Mouse (Mus musculus): Measurements from ENCODE around the gene Fzd9. TPM values are rescaled to one million over a fixed set of nuclear protein-coding genes. Genes with fewer than 3 reads are reported as not detected.

The Fzd9 gene
- polyA plus RNA-seq, 1 experiment from 2014 or later, result 3.6 TPM

DNA sequence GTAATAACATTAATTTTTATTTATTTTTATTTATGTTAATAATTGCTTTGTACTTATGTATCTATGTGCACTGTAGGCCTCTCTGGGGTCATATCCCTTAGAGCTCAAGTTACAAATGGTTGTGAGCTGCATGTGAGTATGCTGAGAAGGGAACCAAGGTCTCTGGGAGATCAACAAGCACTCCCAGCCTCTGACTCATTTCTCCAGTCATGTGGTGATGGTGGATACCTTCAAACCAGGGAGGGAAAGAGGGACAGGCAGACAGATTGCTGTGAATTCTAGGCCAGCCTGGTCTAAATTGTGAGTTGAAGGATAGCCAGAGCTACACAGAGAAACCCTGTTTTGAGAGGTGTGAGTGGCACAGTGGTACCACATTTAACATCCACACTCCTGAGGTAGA, 30.1 kb downstream of the Fzd9 start:
- no peaks in the 10 kb centered on the region for H3K4me1 ChIP-seq (ENCODE audit: control insufficient read depth, insufficient read depth, low read length)

GRCm38 (mm10) chr5:135216871-135217270, 34.2 kb downstream of the Fzd9 start:
- Histone ChIP-seq H3K27ac (ENCODE audit: low read depth, low read length) (no peak overlapping the region; the same call in 1 of the 2 replicates), H3K36me3 (ENCODE audit: control insufficient read depth, insufficient read depth, low read length) (peaks cover 57% of the 10 kb centered on the region), H3K4me3 (ENCODE audit: low read depth, low read length) (no peak overlapping the region), H3K4me1 (ENCODE audit: control insufficient read depth, insufficient read depth, low read length) (no peaks in the 10 kb centered on the region), H3K4me2 (no peak overlapping the region), H3K27me3 (ENCODE audit: control insufficient read depth, insufficient read depth, low read length) (no peaks in the 10 kb centered on the region), H3K9ac (ENCODE audit: low read depth, low read length) (no peak overlapping the region), H3K9me3 (replicated peaks; ENCODE audit: control insufficient read depth, low read length) (no peaks in the 10 kb centered on the region)
- no peak for ATAC-seq (replicated peaks; ENCODE audit: insufficient number of reproducible peaks, low FRiP score, low TSS enrichment)
- 77% methylated on average over 6 of the region's 6 CpGs for WGBS (ENCODE audit: insufficient replicate concordance)

More for the DNA sequence above, 30.1 kb downstream of the Fzd9 start:
- Histone ChIP-seq H3K4me2 (no peak overlapping the region), H3K9me3 (replicated peaks; ENCODE audit: control insufficient read depth, low read length) (no peaks in the 10 kb centered on the region), H3K9ac (ENCODE audit: low read depth, low read length) (no peak overlapping the region), H3K36me3 (ENCODE audit: control insufficient read depth, insufficient read depth, low read length) (peaks cover 67% of the 10 kb centered on the region), H3K27me3 (ENCODE audit: control insufficient read depth, insufficient read depth, low read length) (no peaks in the 10 kb centered on the region), H3K27ac (ENCODE audit: low read depth, low read length) (no peak overlapping the region), H3K4me3 (ENCODE audit: low read depth, low read length) (no peak overlapping the region)
- no peak for ATAC-seq (replicated peaks; ENCODE audit: insufficient number of reproducible peaks, low FRiP score, low TSS enrichment)

- ATAC-seq (replicated peaks; ENCODE audit: insufficient number of reproducible peaks, low FRiP score, low TSS enrichment), result no peak
- Histone ChIP-seq H3K9me3 (replicated peaks; ENCODE audit: control insufficient read depth, low read length) (no peaks in the 10 kb centered on the region), H3K4me2 (no peak overlapping the region), H3K4me1 (ENCODE audit: control insufficient read depth, insufficient read depth, low read length) (no peaks in the 10 kb centered on the region), H3K27me3 (ENCODE audit: control insufficient read depth, insufficient read depth, low read length) (no peaks in the 10 kb centered on the region), H3K36me3 (ENCODE audit: control insufficient read depth, insufficient read depth, low read length) (peaks cover 40% of the 10 kb centered on the region), H3K27ac (ENCODE audit: low read depth, low read length) (no peak overlapping the region), H3K4me3 (ENCODE audit: low read depth, low read length) (no peak overlapping the region), H3K9ac (ENCODE audit: low read depth, low read length) (no peak overlapping the region)
- WGBS (ENCODE audit: insufficient replicate concordance), result 95% methylated on average over 1 of the region's 1 CpGs
These were observed 42.8 kb downstream of the Fzd9 start for GRCm38 (mm10) chr5:135208197-135208596.

DNA sequence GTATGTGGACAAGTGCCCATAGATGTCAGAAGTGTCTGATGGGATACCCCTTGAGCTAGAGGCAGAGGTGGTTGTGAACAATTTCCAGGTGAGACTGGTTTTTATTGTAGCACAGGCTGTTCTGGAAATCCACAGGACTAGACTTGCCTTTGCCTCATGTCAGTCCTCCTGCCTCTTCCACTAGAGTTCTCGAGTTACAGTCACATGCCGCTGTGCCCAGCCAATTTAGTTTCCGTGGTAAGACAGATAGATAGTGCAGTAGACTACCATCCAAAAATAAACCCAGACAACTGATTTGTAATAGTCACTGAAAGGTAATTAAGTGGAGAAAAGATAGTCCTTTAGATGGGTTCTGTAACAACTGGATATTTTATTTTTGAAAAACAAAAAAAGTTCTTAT, 48.3 kb downstream of the Fzd9 start:
- H3K27ac ChIP-seq (ENCODE audit: low read depth, low read length), result no peak overlapping the region
- no peaks in the 10 kb centered on the region for H3K9me3 ChIP-seq (replicated peaks; ENCODE audit: control insufficient read depth, low read length)
- no peaks in the 10 kb centered on the region for H3K4me1 ChIP-seq (ENCODE audit: control insufficient read depth, insufficient read depth, low read length)
- H3K9ac ChIP-seq (ENCODE audit: low read depth, low read length), result no peak overlapping the region
- WGBS (ENCODE audit: insufficient replicate concordance), result 41% methylated on average over 3 of the region's 3 CpGs
- H3K27me3 ChIP-seq (ENCODE audit: control insufficient read depth, insufficient read depth, low read length), result no peaks in the 10 kb centered on the region
- H3K4me3 ChIP-seq (ENCODE audit: low read depth, low read length), result no peak overlapping the region
- H3K36me3 ChIP-seq (ENCODE audit: control insufficient read depth, insufficient read depth, low read length), result peaks cover 29% of the 10 kb centered on the region
- H3K4me2 ChIP-seq, result no peak overlapping the region
- no peak for ATAC-seq (replicated peaks; ENCODE audit: insufficient number of reproducible peaks, low FRiP score, low TSS enrichment)

Small RNAs within 50 kb of the gene (microRNA-seq; reads per million reads assigned to microRNA genes)
- not detected for gene Gm25315 (ENCODE audit: borderline number of aligned reads)

Other genes starting within 250 kb of the Fzd9 start
- gene Abhd11, start 242.1 kb downstream of the Fzd9 start, polyA plus RNA-seq (2014; fragmentation: Nextera tagmentation; extraction: Ambion mirVana), result 58.2 and 59.9 TPM in 2 replicates
- 10.4 and 13.4 TPM in 2 replicates for gene Stx1a, start 227.7 kb downstream of the Fzd9 start, polyA plus RNA-seq (2014; fragmentation: Nextera tagmentation; extraction: Ambion mirVana)
- 29.2 and 30.9 TPM in 2 replicates for gene Dnajc30, start 187.0 kb downstream of the Fzd9 start, polyA plus RNA-seq (2014; fragmentation: Nextera tagmentation; extraction: Ambion mirVana)
- gene Bud23, start 186.3 kb downstream of the Fzd9 start, polyA plus RNA-seq (2014; fragmentation: Nextera tagmentation; extraction: Ambion mirVana), result 74.8 and 78.3 TPM in 2 replicates
- 2.0 and 2.6 TPM in 2 replicates for gene Vps37d, start 173.0 kb downstream of the Fzd9 start, polyA plus RNA-seq (2014; fragmentation: Nextera tagmentation; extraction: Ambion mirVana)
- gene Mlxipl, start 161.3 kb downstream of the Fzd9 start, polyA plus RNA-seq (2014; fragmentation: Nextera tagmentation; extraction: Ambion mirVana), result 0.54 and 1.2 TPM in 2 replicates
- 20.0 and 21.3 TPM in 2 replicates for gene Tbl2, start 101.6 kb downstream of the Fzd9 start, polyA plus RNA-seq (2014; fragmentation: Nextera tagmentation; extraction: Ambion mirVana)
- gene Bcl7b, start 82.9 kb downstream of the Fzd9 start, polyA plus RNA-seq (2014; fragmentation: Nextera tagmentation; extraction: Ambion mirVana), result 32.3 and 35.2 TPM in 2 replicates
- gene Baz1b, start 64.0 kb downstream of the Fzd9 start, polyA plus RNA-seq (2014; fragmentation: Nextera tagmentation; extraction: Ambion mirVana), result 28.9 and 45.4 TPM in 2 replicates
- 0.46 TPM in 1 of 2 replicates, not detected in the other for gene Fkbp6, start 98.8 kb upstream of the Fzd9 start, polyA plus RNA-seq (2014; fragmentation: Nextera tagmentation; extraction: Ambion mirVana)
- not detected in 2 replicates for gene Trim50, start 102.1 kb upstream of the Fzd9 start, polyA plus RNA-seq (2014; fragmentation: Nextera tagmentation; extraction: Ambion mirVana)
- gene Nsun5, start 118.7 kb upstream of the Fzd9 start, polyA plus RNA-seq (2014; fragmentation: Nextera tagmentation; extraction: Ambion mirVana), result 15.9 and 16.0 TPM in 2 replicates
- 10.2 and 11.8 TPM in 2 replicates for gene Pom121, start 143.3 kb upstream of the Fzd9 start, polyA plus RNA-seq (2014; fragmentation: Nextera tagmentation; extraction: Ambion mirVana)

Data from heart, embryonic 11.5 days (tissue).